Mouse (Mus musculus) right cerebral cortex, postnatal 10 days (tissue): ENCODE measurements around the gene Dbi.

ENCODE experiments used
- DNase-seq, 2 experiments: peaks; one replicate each; pipeline ENCODE4 v3.0.0; 2021; ENCODE audit warnings: low spot score in 2 of 2

Gene Dbi

GRCm38 (mm10) chr1:120121930-120122530, 1.2 kb upstream of the Dbi start:
- no peak for DNase-seq

GRCm38 (mm10) chr1:120120141-120120968, 523 bp downstream of the Dbi start:
- peak; percentile 58 for DNase-seq

GRCm38 (mm10) chr1:120119389-120119788, 1.5 kb downstream of the Dbi start:
- DNase-seq, result no peak

- DNase-seq, result no peak
These were observed 2.0 kb downstream of the Dbi start for GRCm38 (mm10) chr1:120118854-120119253.

- peak; percentile 39 to 49 for DNase-seq
These were observed 4.8 kb downstream of the Dbi start for GRCm38 (mm10) chr1:120116106-120116505.

- peak; percentile 92 to 93 for DNase-seq
These were observed 5.2 kb downstream of the Dbi start for GRCm38 (mm10) chr1:120115671-120116081.

- DNase-seq, result no peak
These were observed 8.4 kb downstream of the Dbi start for GRCm38 (mm10) chr1:120112251-120113187.

GRCm38 (mm10) chr1:120111766-120112165, 9.1 kb downstream of the Dbi start:
- no peak for DNase-seq

- no peak for DNase-seq
These were observed 11.0 kb downstream of the Dbi start for GRCm38 (mm10) chr1:120109741-120110432.

- DNase-seq, result no peak
These were observed 15.3 kb downstream of the Dbi start for GRCm38 (mm10) chr1:120105556-120105959.

- DNase-seq, result no peak
These were observed 19.7 kb downstream of the Dbi start for GRCm38 (mm10) chr1:120101227-120101609.

- no peak for DNase-seq
These were observed 20.2 kb downstream of the Dbi start for GRCm38 (mm10) chr1:120100456-120101226.

GRCm38 (mm10) chr1:120099483-120099882, 21.4 kb downstream of the Dbi start:
- peak; percentile 40 to 53 for DNase-seq

GRCm38 (mm10) chr1:120098327-120098726, 22.6 kb downstream of the Dbi start:
- peak; percentile 59 to 78 for DNase-seq

GRCm38 (mm10) chr1:120094920-120095319, 26.0 kb downstream of the Dbi start:
- no peak for DNase-seq

GRCm38 (mm10) chr1:120093482-120094134, 27.3 kb downstream of the Dbi start:
- peak; percentile 85 to 91 for DNase-seq

- no peak for DNase-seq
These were observed 29.9 kb downstream of the Dbi start for GRCm38 (mm10) chr1:120090880-120091570.

GRCm38 (mm10) chr1:120089180-120089579, 31.7 kb downstream of the Dbi start:
- no peak for DNase-seq

- DNase-seq, result no peak
These were observed 34.2 kb downstream of the Dbi start for GRCm38 (mm10) chr1:120086644-120087043.

- DNase-seq, result no peak
These were observed 35.2 kb downstream of the Dbi start for GRCm38 (mm10) chr1:120085696-120086095.
